Mouse (Mus musculus): Measurements from ENCODE around the gene Hoxd12.
A peak's percentile ranks its signal among the peaks of the same experiment; 100 is the strongest.

The Hoxd12 gene

DNA sequence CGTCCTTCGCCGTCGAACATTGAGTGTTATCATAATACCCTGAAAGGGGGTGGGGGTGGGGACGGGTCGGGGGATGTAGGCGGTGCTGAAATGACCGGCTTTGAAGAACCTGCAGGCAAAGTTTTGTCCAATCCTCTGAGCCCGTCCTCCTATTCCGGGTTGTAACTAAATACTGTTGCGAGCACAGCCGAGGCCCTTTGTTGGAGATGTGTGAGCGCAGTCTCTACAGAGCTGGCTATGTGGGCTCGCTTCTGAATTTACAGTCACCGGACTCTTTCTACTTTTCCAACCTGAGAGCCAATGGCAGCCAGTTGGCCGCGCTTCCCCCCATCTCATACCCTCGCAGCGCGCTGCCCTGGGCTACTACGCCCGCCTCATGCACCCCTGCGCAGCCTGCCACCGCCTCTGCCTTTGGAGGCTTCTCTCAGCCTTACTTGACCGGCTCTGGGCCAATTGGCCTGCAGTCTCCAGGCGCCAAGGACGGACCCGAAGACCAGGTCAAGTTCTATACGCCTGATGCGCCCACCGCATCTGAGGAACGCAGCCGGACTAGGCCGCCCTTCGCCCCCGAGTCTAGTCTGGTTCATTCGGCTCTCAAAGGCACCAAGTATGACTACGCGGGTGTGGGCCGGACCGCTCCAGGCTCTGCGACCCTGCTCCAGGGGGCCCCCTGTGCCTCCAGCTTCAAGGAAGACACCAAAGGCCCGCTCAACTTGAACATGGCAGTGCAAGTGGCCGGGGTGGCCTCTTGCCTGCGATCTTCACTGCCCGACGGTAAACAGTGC is at the start of gene Hoxd12:
Gene Hoxd12 (plus strand): TSS at position 133 of the 785 bp plus-strand sequence.
- DNase-seq (ENCODE audit: low spot score in 2 of 2), result no peak

DNA sequence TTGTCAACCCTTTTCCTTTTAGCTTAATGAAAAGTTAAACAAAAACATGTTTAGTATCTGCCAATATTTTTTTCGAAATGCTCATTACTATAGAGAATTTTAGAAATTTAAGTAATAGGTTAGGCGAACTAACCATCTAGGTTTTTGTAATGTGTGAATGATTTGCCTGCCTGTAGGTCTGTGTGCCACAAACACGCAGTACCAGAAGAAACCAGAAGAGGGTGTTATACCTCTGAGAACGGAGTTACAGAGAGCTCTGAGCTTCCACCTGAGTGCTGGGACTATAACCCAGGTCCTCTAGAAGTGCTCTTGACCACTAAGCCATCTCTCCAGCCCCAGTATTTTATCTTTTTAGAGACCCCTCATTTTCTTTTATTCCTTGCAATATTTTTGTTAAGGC is 39.4 kb upstream of the Hoxd12 start:
- no peak for DNase-seq (ENCODE audit: low spot score in 2 of 2)

DNA sequence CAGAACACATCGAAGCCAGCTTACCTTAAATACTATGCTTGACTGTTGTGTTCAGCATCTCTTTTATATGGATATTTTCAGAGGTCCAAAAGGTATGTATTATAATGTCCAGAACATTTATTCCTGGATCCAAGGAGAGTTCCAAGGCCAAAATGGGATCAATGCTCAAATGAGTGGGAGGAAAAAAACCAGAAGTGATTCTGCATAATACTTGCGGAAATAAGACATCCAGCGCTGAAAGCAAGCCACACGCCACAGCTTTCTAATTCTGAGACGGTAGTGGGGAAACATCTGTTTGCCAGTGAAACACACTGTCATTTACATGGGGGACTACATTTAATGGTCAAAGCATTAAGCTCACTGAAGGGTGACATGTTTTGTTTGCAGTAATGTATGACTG is 32.4 kb upstream of the Hoxd12 start:
- no peak for DNase-seq (ENCODE audit: low spot score in 2 of 2)

DNA sequence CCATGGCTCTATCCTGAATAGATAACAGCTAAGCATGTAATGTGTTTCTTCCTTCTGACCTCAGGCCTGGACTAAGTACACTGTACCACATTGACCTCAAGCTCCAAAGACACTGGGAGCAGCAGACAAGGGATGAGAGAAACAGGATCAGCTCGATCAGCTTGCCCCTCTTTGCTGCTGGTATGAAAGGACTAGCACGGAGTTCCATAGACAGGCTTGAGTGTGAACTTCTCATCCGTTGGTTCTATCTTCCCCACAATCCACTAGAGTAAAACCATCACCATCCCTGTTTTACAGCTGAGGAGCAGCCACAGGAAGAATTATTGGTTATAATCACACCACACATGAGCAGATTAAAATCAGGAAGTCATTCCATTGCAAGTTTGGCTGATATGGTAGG is 29.2 kb upstream of the Hoxd12 start:
- DNase-seq (ENCODE audit: low spot score in 2 of 2), result no peak

- no peak for DNase-seq (ENCODE audit: low spot score in 2 of 2)
Measured at GRCm38 (mm10) chr2:74647082-74647864, 27.5 kb upstream of the Hoxd12 start.

DNA sequence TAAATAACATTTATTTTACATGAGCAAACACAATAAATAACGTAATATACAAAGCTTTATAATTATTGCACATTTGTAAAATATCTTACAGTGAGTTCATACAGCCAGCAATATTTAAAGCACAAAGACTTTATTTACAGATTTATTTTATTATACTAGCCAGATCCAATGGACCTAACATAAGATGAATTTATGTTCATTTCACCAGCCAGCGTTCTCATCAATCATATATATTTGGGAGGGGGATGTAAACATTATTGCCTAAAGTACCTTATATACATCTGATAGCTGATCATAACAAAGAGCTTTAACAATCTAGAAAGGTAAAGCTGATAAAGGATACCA is 21.8 kb upstream of the Hoxd12 start:
- no peak for DNase-seq (ENCODE audit: low spot score in 2 of 2)

- DNase-seq (ENCODE audit: low spot score in 2 of 2), result no peak
Measured at GRCm38 (mm10) chr2:74653781-74654535, 20.9 kb upstream of the Hoxd12 start.

DNA sequence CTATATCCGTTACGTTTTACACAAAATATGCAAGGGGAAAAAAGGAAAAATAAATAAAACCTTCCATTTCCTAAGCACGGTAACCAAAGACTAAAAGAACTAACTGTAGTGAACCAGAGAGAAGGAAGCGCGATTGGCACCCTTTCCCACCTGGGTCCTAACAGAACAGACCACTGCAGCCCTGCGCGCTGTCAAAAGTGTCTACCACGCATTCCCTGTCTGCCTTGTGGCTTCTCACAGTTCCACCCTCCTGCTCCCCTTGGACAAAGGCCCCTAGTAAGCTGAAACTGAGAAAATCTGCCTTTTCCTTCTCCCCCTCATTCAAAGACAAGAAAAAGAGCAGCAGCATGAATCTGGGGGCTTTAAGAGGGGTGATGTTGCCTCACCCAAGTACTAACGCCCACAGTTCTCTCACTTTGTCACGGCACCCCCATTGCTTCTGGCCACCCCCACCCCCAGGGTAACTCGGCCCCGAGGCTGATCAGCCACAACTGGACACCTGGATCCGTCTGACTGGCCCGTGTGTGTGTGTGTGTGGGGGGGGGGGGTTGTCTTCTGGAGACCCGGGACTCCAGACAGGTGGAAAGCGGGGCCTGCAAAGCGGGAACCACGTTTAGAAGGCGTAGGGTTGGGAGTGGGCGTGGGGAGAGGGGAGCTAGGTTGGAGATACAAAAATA is 19.9 kb upstream of the Hoxd12 start:
- DNase-seq (ENCODE audit: low spot score in 2 of 2), result no peak

GRCm38 (mm10) chr2:74655420-74655781 is 19.4 kb upstream of the Hoxd12 start:
- DNase-seq (ENCODE audit: low spot score in 2 of 2), result no peak

- DNase-seq (ENCODE audit: low spot score in 2 of 2), result no peak
Measured at GRCm38 (mm10) chr2:74655821-74656631, 18.8 kb upstream of the Hoxd12 start.

DNA sequence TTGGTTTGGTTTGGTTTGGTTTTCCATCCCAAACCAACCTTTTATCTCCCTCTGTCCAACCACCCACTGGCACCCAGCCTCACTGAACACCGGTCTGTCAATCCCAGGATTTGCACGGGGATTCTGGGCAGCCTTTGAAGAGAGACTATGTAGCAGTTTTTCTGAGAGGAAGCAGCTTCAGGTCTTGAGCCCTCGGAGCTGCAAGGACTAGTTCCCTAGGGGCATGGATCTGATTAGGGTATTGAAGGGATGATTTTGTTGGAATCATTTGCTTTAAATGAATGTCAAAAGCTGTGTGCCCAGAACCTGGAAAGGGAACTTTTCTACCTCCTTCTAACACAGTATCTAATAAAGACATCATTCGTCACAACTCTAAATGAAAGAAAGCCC is 18.2 kb upstream of the Hoxd12 start:
- no peak for DNase-seq (ENCODE audit: low spot score in 2 of 2)

GRCm38 (mm10) chr2:74657251-74658023 is 17.4 kb upstream of the Hoxd12 start:
- no peak for DNase-seq (ENCODE audit: low spot score in 2 of 2)

DNA sequence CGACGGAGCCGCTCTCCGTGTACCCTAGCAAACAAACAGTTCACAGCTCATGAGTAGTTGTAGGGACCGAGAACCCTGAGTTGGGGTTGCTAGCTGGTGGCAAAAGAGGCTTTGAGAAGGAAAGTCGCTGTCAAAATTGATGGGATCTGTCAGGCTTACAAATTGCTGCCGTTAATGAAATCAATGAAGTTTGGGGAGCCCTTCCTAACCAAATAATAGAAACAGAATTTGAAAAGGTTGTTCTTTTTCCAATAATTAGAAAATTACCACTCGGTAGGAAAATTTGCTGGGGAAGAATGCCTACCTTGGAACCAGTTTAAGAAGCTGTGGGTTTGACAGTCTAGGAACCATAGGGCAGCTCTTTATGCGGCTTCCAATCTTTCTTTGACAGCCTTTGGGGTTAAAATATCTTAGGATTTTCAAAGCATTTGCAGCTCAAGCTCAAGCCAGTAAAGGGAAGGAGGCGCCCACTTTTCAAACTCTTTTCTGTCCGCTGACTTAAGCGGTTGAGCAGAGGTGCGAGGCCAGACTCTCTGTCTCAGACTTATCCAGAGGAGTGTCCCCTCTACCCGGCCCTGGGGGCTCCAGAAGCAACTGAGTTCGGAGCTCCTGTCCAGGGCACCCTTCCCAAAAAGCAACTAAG is 16.7 kb upstream of the Hoxd12 start:
- no peak for DNase-seq (ENCODE audit: low spot score in 2 of 2)

DNA sequence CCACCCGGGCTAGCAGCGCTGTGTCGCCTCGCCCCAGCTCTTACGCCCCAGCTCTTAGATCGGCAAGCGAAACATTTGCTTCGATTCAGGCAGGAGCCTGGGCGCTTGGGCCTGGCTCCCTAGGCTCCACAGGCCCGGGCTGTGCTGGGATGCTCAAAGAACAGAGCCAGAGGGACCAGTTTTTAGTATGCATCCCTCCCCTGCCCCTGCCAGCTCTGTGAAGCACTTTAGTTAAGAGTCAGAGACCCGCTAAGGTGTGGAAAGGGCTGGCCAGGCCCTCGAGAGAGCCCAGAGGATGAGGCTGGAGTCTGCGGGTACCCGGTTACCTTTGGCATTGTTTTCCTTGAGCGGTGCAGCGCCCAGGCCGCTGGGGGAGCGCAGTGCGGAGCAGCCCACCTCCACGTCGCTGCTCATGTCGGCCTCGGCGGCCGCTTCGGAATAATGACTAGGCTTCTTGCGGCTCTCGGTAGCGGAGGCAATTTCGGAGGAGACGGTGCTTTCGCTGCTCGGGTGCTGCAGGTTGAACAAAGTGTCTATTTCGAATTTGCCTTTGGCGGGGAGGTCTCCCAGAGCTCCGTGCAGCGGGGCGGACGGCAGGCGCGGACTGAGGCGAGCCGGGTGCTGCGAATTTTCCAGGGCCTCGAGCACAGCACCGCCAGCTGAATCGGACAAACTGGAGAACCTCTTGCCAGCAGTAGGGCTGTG is 16.0 kb upstream of the Hoxd12 start:
- DNase-seq (ENCODE audit: low spot score in 2 of 2), result no peak

- DNase-seq (ENCODE audit: low spot score in 2 of 2), result no peak
Measured at GRCm38 (mm10) chr2:74659507-74660005, 15.3 kb upstream of the Hoxd12 start, which contains the start of gene Evx2. Gene Evx2 (minus strand): TSS chr2:74659557.

- DNase-seq (ENCODE audit: low spot score in 2 of 2), result no peak
Measured at GRCm38 (mm10) chr2:74660421-74661375, 14.1 kb upstream of the Hoxd12 start.

DNA sequence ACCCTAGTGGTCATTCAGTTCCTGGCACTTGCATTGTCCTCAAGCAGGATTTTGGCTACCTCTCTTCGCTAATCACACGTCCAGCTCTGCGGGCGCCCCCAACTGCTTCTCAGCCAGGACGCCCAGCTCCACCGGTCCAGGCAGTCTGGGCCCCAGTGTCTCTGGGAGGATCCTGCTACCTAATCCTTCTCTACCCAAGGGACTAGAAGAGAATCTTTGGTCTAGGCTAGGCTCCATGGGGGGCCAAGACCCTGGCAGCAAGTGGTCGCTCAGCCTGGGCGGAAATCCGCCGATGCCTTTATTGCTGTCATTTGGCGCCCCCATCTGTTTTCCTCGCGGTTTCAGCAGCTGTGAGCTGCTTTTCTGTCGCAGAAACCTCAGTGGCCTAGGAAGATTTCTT is 13.1 kb upstream of the Hoxd12 start:
- peak; percentile 65 to 75 for DNase-seq (ENCODE audit: low spot score in 2 of 2)
